Mouse (Mus musculus) gastrocnemius, postnatal 4 days (tissue): Measurements from ENCODE around the gene Pou2f2. TPM values are rescaled to one million over a fixed set of nuclear protein-coding genes. Genes with fewer than 3 reads are reported as not detected.
A peak's percentile ranks its signal among the peaks of the same experiment; 100 is the strongest.

Experiments
- DNase-seq, 2 experiments: peaks; one replicate each; pipeline ENCODE4 v3.0.0; 2021 to 2022; ENCODE audit warnings: low spot score in 2 of 2, mixed read lengths in 2 of 2
- long read RNA-seq, 2 experiments: library from polyadenylated mRNA; stranded (forward); transcript quantifications; one replicate each; pipeline ENCODE4 v2.0.0; 2021
- total RNA-seq, 2 experiments: library from RNA; stranded (reverse); gene quantifications; 2 replicates each; pipeline ENCODE4 v1.2.3; 2021

Gene Pou2f2
- total RNA-seq = under 1 TPM; 0.52 to 0.91 TPM
- long read RNA-seq, experiment 1 = 0 reads
- long read RNA-seq, experiment 2, partial matches to known transcripts = 0 of 1 reads
- long read RNA-seq, experiment 2, other reads (novel, unspliced or antisense) = 1 of 1 reads

- peak in 1 of 2 experiments; percentile 62 for DNase-seq
These were observed at the start of gene Pou2f2 for GRCm38 (mm10) chr7:25179606-25180161. TSS of gene Pou2f2 (minus strand) at chr7:25179726.

GRCm38 (mm10) chr7:25227523-25228300 is 48.2 kb upstream of the Pou2f2 start:
- DNase-seq = no peak

- DNase-seq = no peak
These were observed 42.9 kb upstream of the Pou2f2 start for GRCm38 (mm10) chr7:25222275-25222967.

DNA sequence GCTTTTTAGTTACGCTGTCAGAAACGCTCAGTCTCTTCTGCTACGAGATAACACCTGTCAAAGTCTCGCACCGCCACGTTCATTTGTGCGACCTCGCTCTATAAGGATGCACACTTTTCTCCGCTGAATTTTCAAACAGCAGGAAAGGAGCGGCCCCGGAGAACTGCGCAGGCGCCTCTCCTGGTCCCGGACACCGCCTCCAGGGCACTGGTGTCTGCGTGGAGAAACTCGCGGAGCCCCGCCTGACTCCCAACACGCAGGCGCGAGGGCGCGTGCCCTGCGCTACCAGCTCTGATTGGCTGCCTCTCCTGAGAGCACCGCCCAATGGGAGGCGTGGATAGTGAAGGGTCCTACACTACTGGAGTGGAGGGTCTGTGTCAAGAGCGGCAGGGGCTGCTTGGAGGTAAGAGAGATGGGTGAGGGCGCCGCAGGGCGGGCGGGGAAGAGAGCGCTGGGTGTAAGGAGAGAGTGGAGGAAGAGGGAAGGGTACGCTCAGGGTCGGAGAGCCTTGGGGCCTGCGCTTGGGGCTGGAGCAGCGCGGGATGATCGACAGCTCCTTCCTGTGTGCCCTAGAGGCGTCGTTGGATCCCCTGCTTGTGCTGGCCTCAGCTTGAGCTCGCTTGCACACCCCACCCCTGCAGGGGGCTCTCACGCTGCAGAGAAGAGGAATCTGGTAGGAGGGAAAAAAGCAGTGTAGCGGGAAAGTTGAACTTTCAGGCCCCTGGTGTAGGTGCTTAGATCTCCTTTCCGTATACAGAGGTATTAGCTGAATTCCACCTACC is 41.8 kb upstream of the Pou2f2 start, which contains the start of gene Zfp526:
Gene Zfp526 (plus strand): TSS at position 324 of the 782 bp plus-strand sequence.
- DNase-seq = peak; percentile 95 to 98

DNA sequence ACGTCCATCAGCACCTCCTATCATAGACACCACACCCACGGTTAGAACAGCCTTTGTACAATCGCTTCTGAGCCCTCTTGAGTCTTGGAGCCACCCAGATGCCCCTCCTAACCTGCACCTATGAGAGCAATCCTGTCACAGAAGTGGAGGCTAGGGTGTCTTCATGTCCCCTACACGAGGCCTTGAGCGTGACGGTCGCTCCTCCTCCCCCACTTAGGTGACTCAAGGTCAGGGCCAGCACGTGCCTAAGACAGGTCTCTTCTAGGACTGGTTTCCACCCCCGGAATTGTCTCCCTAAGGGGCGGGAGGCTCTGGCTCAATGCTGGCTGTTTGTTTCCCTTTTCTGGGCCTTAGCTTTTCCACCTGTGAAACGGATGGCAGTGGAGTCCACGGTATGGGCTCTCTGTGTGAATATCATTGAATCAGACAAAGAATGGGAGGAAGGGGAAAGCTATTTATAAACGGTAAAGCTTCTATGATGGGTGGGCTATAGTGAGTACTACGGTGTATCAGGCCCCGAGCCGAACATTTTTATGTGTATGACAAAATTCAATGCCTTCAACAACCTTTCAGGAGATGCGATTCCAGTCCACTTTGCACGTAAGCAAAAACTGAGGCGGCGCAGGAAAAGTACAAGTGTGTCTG is 41.1 kb upstream of the Pou2f2 start, which contains the start of gene Dedd2:
Gene Dedd2 (minus strand): TSS at position 159 of the 645 bp plus-strand sequence.
- DNase-seq = no peak

DNA sequence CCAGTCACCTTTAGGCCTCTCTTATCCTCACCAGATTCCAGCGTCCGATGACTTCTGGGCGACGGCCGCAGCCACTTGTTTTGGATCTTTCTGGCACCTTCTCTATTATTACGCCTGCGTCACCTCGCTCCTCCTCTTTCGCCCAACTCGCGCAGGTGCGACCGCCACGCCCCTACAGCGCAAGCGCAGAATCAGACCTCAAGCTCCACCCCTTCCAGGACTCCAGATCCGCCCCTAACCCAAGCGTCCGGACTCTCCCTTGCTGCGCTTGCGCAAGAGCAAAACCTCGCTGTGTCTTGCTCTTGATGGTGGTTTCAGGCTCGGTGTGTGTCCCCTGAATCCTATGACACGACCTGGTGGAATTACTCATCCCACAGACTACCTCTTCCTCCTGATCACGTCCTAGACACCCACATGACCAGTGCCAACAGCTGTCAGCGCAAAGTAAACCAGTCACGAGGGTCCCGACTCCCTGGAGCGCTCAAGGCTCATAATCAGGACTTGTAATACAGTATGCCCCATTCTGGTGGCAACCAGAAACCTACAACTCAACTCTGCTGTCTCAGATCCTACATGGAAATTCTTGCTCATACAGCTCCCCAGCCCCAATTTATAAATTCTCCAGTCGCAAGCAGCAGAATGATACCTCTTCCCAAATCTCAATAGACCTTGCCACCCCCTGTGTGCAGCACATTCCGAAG is 40.4 kb upstream of the Pou2f2 start:
- peak; percentile 74 to 90 for DNase-seq

GRCm38 (mm10) chr7:25219416-25219750 is 39.9 kb upstream of the Pou2f2 start:
- DNase-seq = no peak

- DNase-seq = peak in 1 of 2 experiments; percentile 52
These were observed 39.3 kb upstream of the Pou2f2 start for GRCm38 (mm10) chr7:25218705-25219415.

DNA sequence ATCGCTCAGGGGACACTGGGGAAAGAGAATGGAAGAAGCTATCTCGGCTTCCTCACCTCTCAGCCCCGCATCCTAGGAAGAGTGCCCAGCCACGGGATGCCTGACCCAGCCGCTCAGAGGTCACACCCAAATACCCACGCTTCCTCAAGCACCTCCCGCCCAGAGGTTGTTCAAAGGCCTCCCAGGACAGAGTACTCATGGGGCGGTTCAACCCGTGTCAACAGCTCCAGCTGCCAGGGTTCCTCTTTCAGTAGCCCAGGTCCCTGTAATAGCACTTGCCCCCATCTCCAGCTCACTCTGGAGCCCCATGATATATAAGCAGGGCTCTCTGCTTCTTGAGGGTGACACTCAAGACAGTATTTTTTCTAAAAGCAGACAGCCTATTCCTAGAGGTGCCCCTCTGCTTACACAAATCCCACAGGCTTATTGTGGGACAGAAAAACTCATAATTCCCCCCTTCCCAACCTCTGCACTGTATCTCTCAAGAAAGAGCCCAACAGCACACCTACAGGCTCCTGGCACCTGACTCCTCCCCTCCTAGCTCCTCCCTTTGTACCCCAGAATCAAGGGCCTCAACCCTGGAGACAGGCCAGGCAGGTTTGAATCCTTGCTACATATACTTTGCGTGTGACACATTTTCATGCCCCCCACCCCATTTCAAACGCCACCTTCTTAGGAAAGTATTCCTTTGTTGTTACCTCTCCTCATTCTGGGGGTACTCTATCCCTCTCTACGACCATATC is 38.3 kb upstream of the Pou2f2 start:
- no peak for DNase-seq

- no peak for DNase-seq
These were observed 34.6 kb upstream of the Pou2f2 start for GRCm38 (mm10) chr7:25214172-25214571.

GRCm38 (mm10) chr7:25213099-25213498 is 33.6 kb upstream of the Pou2f2 start:
- DNase-seq = no peak

DNA sequence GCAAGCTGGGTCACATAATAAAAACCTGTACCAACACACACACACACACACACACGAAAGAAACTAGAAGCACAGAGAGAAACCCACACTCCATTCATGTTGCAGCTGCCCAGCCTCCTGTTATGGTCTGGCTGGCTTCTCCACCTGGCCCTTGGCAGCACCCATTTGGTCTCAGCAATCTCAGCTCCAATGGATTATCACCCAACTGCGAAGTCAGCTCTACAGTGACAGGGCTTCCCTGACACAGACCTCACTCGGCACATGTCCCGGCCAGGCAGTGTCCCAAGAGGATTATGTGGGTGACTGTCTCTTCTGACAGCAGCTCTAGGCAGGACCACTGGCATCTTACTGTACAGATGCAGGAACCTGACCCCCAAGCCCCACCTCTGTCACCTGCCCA is 31.0 kb upstream of the Pou2f2 start:
- peak in 1 of 2 experiments; percentile 34 for DNase-seq

- DNase-seq = no peak
These were observed 29.7 kb upstream of the Pou2f2 start for GRCm38 (mm10) chr7:25209161-25209622.

GRCm38 (mm10) chr7:25206094-25206830 is 26.7 kb upstream of the Pou2f2 start:
- DNase-seq = no peak

GRCm38 (mm10) chr7:25205355-25206093 is 26.0 kb upstream of the Pou2f2 start:
- no peak for DNase-seq

DNA sequence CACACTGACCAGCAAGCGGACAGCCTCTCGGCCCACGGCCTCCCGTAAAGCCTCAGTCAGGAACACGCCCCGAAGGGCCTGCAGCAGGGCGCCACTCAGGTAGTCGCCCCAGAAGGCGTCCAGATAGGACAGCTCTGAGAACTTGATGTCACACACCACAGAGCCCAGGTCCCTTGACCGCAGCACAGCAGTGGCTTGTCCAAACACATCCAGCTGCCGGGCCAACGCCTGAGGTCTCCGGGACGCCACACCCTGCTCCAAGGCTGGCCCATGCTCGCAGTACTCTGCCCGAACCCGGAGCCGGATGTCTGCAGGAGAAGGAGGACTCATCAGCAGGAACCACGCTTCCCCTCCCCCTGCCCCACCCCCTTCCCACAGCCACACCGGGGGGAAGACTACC is 24.1 kb upstream of the Pou2f2 start:
- no peak for DNase-seq
